Mouse (Mus musculus): ENCODE data around the gene Psmd7.

Gene Psmd7

DNA sequence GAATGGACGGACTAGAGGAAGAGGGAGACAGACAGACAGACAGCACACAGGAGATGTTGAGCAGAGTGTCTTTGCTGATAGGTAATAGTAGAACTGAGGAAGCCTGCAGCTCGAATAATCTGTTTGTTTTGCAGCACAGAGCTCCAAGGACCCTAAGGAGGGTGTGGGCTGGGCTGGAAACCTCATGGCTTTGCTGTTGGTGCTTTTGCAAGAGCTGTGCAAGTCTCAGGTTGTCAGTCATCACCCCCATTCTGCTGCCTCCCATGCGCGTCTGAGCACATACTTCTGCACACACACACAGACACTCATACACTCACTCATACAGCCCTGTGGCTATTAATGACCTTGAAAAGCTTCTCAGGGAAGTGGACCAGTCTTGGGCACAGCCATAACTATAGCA is 50.8 kb downstream of the Psmd7 start:
- in situ Hi-C loops (cut with MboI, MseI): no loop called here
